Comparison of ENCODE assay signal across 8 mouse cellular contexts in genomic region chr17:34030861-34031326, GRCm38 (mm10). TPM values are rescaled to one million over a fixed set of nuclear protein-coding genes. Genes with fewer than 3 reads are reported as not detected.
A peak's percentile ranks its signal among the peaks of the same experiment; 100 is the strongest.
DNase-seq lines count a peak whose midpoint lies in the region; ATAC-seq and TF ChIP-seq lines count a peak whose summit lies in the region.

No protein-coding gene starts in this region.

- ATAC-seq in kidney, postnatal 0 days (replicated peaks; ENCODE audit: low FRiP score, low read depth) = peak; percentile 1; the same call in 1 of the 2 replicates
- ATAC-seq in Patski = peak; percentile 3
- no peak for ATAC-seq in forebrain, embryonic 12.5 days (ENCODE audit: low FRiP score)
- no peak for ATAC-seq in liver, embryonic 13.5 days (ENCODE audit: low read depth)
- ATAC-seq in inflammation-experienced regulatory T-cells, adult 6 months = no peak

- H3K4me2 ChIP-seq in kidney, postnatal 0 days (ENCODE audit: low read length) = peak overlapping the region; percentile 70
- H3K4me2 ChIP-seq in forebrain, embryonic 12.5 days = peak overlapping the region; percentile 99
- peak overlapping the region; percentile 96 for H3K4me2 ChIP-seq in liver, embryonic 13.5 days

- CTCF ChIA-PET in Patski (lab: Charles Lee) = interaction anchor here (1.1 kb wide), 1 partner anchor 8 kb away, joined by 3 read pairs; no protein-coding TSS in a partner anchor

- H3K4me3 ChIP-seq in kidney, postnatal 0 days (replicated peaks; ENCODE audit: low read depth, low read length) = peak overlapping the region; percentile 50
- H3K4me3 ChIP-seq in forebrain, embryonic 12.5 days (replicated peaks) = peak overlapping the region; percentile 95
- H3K4me3 ChIP-seq in liver, embryonic 13.5 days (replicated peaks) = peak overlapping the region; percentile 94

- no peaks in the 10 kb centered on the region for H3K9me3 ChIP-seq in kidney, postnatal 0 days (replicated peaks; ENCODE audit: low read length)
- no peaks in the 10 kb centered on the region for H3K9me3 ChIP-seq in forebrain, embryonic 12.5 days
- H3K9me3 ChIP-seq in liver, embryonic 13.5 days (replicated peaks) = no peaks in the 10 kb centered on the region

- peak overlapping the region; percentile 67 for H3K27ac ChIP-seq in kidney, postnatal 0 days
- H3K27ac ChIP-seq in forebrain, embryonic 12.5 days = peak overlapping the region; percentile 98
- H3K27ac ChIP-seq in liver, embryonic 13.5 days = peak overlapping the region; percentile 85

- TF ChIP-seq CTCF in kidney, postnatal 0 days (IDR thresholded peaks at IDR 0.05; ENCODE audit: low read depth) = peak; percentile 17; the same call in 1 of the 2 replicates
- TF ChIP-seq CTCF in Patski (IDR thresholded peaks at IDR 0.05) = no peak

- H3K36me3 ChIP-seq in kidney, postnatal 0 days (ENCODE audit: insufficient read depth, low read length) = peaks cover 31% of the 10 kb centered on the region
- H3K36me3 ChIP-seq in forebrain, embryonic 12.5 days (replicated peaks) = peaks cover 47% of the 10 kb centered on the region
- peaks cover 44% of the 10 kb centered on the region for H3K36me3 ChIP-seq in liver, embryonic 13.5 days

- DNase-seq in kidney, postnatal 0 days (ENCODE audit: low spot score) = no peak
- no peak for DNase-seq in kidney, adult 8-10 months
- DNase-seq in Patski (ENCODE audit: low read depth, low spot score) = no peak
- no peak for DNase-seq in liver, embryonic 13.5 days
- peak; percentile 16 to 66 for DNase-seq in thymus, postnatal 36 days
- no peak for DNase-seq in spleen, adult 12 weeks (ENCODE audit: low spot score)

- POLR2A ChIA-PET in Patski (lab: Charles Lee) = no interaction called here

- no peaks in the 10 kb centered on the region for H3K27me3 ChIP-seq in kidney, postnatal 0 days (ENCODE audit: insufficient read depth, low read length)
- H3K27me3 ChIP-seq in Patski = no peaks in the 10 kb centered on the region
- no peaks in the 10 kb centered on the region for H3K27me3 ChIP-seq in forebrain, embryonic 12.5 days
- no peaks in the 10 kb centered on the region for H3K27me3 ChIP-seq in liver, embryonic 13.5 days

- peak overlapping the region; percentile 91 for H3K9ac ChIP-seq in kidney, postnatal 0 days (ENCODE audit: low read depth, low read length)
- peak overlapping the region; percentile 96 for H3K9ac ChIP-seq in forebrain, embryonic 12.5 days
- H3K9ac ChIP-seq in liver, embryonic 13.5 days = peak overlapping the region; percentile 93

- H3K4me1 ChIP-seq in kidney, postnatal 0 days (replicated peaks; ENCODE audit: insufficient read depth, low read length) = peaks cover 26% of the 10 kb centered on the region
- H3K4me1 ChIP-seq in forebrain, embryonic 12.5 days = peaks cover 67% of the 10 kb centered on the region
- H3K4me1 ChIP-seq in liver, embryonic 13.5 days (replicated peaks) = peaks cover 75% of the 10 kb centered on the region

- in situ Hi-C loops in Patski (cut with MboI; ENCODE audit: low pct_unique_long_range_greater_than_20kb) = no loop called here

- 3% methylated on average over 20 of the region's 20 CpGs for WGBS in kidney, postnatal 0 days
- 5% methylated on average over 20 of the region's 20 CpGs for WGBS in forebrain, embryonic 12.5 days
- WGBS in liver, embryonic 13.5 days (ENCODE audit: insufficient replicate concordance) = 3% methylated on average over 20 of the region's 20 CpGs

RNA-seq across cellular contexts. Expression of gene Slc39a7, which starts 0.6 kb away (rescaled TPM):
- polyA plus RNA-seq in kidney, postnatal 0 days (2015; fragmentation: Nextera tagmentation; extraction: Ambion mirVana) = 149 and 165 TPM in 2 replicates
- 189 TPM for polyA plus RNA-seq in Patski (2021)
- polyA plus RNA-seq in forebrain, embryonic 12.5 days (2016; fragmentation: Nextera tagmentation; extraction: Ambion mirVana) = 160 and 166 TPM in 2 replicates
- polyA plus RNA-seq in liver, embryonic 13.5 days (2015; fragmentation: Nextera tagmentation; extraction: Ambion mirVana) = 71.7 and 76.7 TPM in 2 replicates
- polyA plus RNA-seq in inflammation-experienced regulatory T-cells, adult 6 months (2017; shearing (Covaris generic)) = 10 to 100 TPM; 40.8 to 49.3 (median 44.7) TPM

RNA-seq across cellular contexts. Expression of gene Rxrb, which starts 0.7 kb away (rescaled TPM):
- polyA plus RNA-seq in kidney, postnatal 0 days (2015; fragmentation: Nextera tagmentation; extraction: Ambion mirVana) = 42.3 and 46.1 TPM in 2 replicates
- polyA plus RNA-seq in Patski (2021) = 57.1 TPM
- 54.8 and 59.5 TPM in 2 replicates for polyA plus RNA-seq in forebrain, embryonic 12.5 days (2016; fragmentation: Nextera tagmentation; extraction: Ambion mirVana)
- 18.2 and 18.6 TPM in 2 replicates for polyA plus RNA-seq in liver, embryonic 13.5 days (2015; fragmentation: Nextera tagmentation; extraction: Ambion mirVana)
- 10 to 100 TPM in 2 of 3 experiments, 1 to 10 TPM in 1; 7.8 to 10.6 (median 10.1) TPM for polyA plus RNA-seq in inflammation-experienced regulatory T-cells, adult 6 months (2017; shearing (Covaris generic))

RNA-seq across cellular contexts. Expression of gene H2-Ke6, which starts 3.0 kb away (rescaled TPM):
- polyA plus RNA-seq in kidney, postnatal 0 days (2015; fragmentation: Nextera tagmentation; extraction: Ambion mirVana) = 64.9 and 65.7 TPM in 2 replicates
- polyA plus RNA-seq in Patski (2021) = 49.3 TPM
- polyA plus RNA-seq in forebrain, embryonic 12.5 days (2016; fragmentation: Nextera tagmentation; extraction: Ambion mirVana) = 92.8 and 103 TPM in 2 replicates
- 25.2 and 25.7 TPM in 2 replicates for polyA plus RNA-seq in liver, embryonic 13.5 days (2015; fragmentation: Nextera tagmentation; extraction: Ambion mirVana)
- 10 to 100 TPM; 28.0 to 31.5 (median 30.7) TPM for polyA plus RNA-seq in inflammation-experienced regulatory T-cells, adult 6 months (2017; shearing (Covaris generic))

RNA-seq across cellular contexts. Expression of gene Ring1, which starts 6.4 kb away (rescaled TPM):
- polyA plus RNA-seq in kidney, postnatal 0 days (2015; fragmentation: Nextera tagmentation; extraction: Ambion mirVana) = 17.9 and 23.3 TPM in 2 replicates
- 31.1 TPM for polyA plus RNA-seq in Patski (2021)
- polyA plus RNA-seq in forebrain, embryonic 12.5 days (2016; fragmentation: Nextera tagmentation; extraction: Ambion mirVana) = 19.1 and 23.6 TPM in 2 replicates
- 5.2 and 5.4 TPM in 2 replicates for polyA plus RNA-seq in liver, embryonic 13.5 days (2015; fragmentation: Nextera tagmentation; extraction: Ambion mirVana)
- polyA plus RNA-seq in inflammation-experienced regulatory T-cells, adult 6 months (2017; shearing (Covaris generic)) = 1 to 10 TPM; 1.6 to 2.8 (median 2.5) TPM

RNA-seq across cellular contexts. Expression of gene Col11a2, which starts 8.3 kb away (rescaled TPM):
- 1.4 and 1.6 TPM in 2 replicates for polyA plus RNA-seq in kidney, postnatal 0 days (2015; fragmentation: Nextera tagmentation; extraction: Ambion mirVana)
- polyA plus RNA-seq in Patski (2021) = 0.60 TPM
- 1.4 and 2.5 TPM in 2 replicates for polyA plus RNA-seq in forebrain, embryonic 12.5 days (2016; fragmentation: Nextera tagmentation; extraction: Ambion mirVana)
- 0.32 and 0.54 TPM in 2 replicates for polyA plus RNA-seq in liver, embryonic 13.5 days (2015; fragmentation: Nextera tagmentation; extraction: Ambion mirVana)
- polyA plus RNA-seq in inflammation-experienced regulatory T-cells, adult 6 months (2017; shearing (Covaris generic)) = under 1 TPM in 1 of 3 experiments, not detected in 2; 0.21 TPM

Comparison
In these comparisons a context has a peak if more than half of its experiments do, and no peak if none do; other contexts are left out.
1. ATAC-seq: peak in kidney, postnatal 0 days (single experiment) and Patski (single experiment); none in forebrain, embryonic 12.5 days (single experiment), liver, embryonic 13.5 days (single experiment) and inflammation-experienced regulatory T-cells, adult 6 months (single experiment).
2. DNase-seq: peak in thymus, postnatal 36 days (2 of 2); none in kidney, postnatal 0 days (single experiment), kidney, adult 8-10 months (0 of 2), Patski (single experiment), liver, embryonic 13.5 days (single experiment) and spleen, adult 12 weeks (single experiment).
3. Peak in every context shown above with its lines, with median percentiles within 50 percentile points of each other: H3K27ac ChIP-seq, H3K4me2 ChIP-seq, H3K4me3 ChIP-seq and H3K9ac ChIP-seq.